Mouse (Mus musculus) G1E (cell line): ENCODE results near the gene Gm44596. TPM values are rescaled to one million over a fixed set of nuclear protein-coding genes. Genes with fewer than 3 reads are reported as not detected.

Experiments used
- ATAC-seq: 2 replicates; pipeline ENCODE4 v1.8.0; 2016; ENCODE audit warnings: mild to moderate bottlenecking; ENCODE audit not compliant: insufficient number of reproducible peaks, poor library complexity, low FRiP score, severe bottlenecking; ENCODE audit errors: extremely low read depth
- DNase-seq: peaks from one replicate; pipeline ENCODE4 v3.0.0; 2012; ENCODE audit warnings: low spot score
- H3K27me3 ChIP-seq: 2 replicates; pipeline ENCODE4 v1.6.1; 2012; ENCODE audit warnings: mild to moderate bottlenecking, low read length, inconsistent platforms; ENCODE audit not compliant: insufficient read depth
- H3K36me3 ChIP-seq: replicated peaks from 2 replicates; pipeline ENCODE3; 2012; ENCODE audit warnings: mild to moderate bottlenecking, inconsistent platforms
- H3K4me1 ChIP-seq: 2 replicates; pipeline ENCODE4 v1.6.1; 2012; ENCODE audit warnings: low read depth, low read length, inconsistent platforms, mixed read lengths; ENCODE audit not compliant: insufficient read depth
- H3K4me3 ChIP-seq: 2 replicates; pipeline ENCODE4 v1.5.1; 2012; ENCODE audit warnings: low read depth, mild to moderate bottlenecking, inconsistent platforms, low read length, moderate library complexity, mixed read lengths
- H3K9me3 ChIP-seq: replicated peaks from 2 replicates; pipeline ENCODE4 v1.6.1; 2012; ENCODE audit warnings: inconsistent platforms
- CTCF ChIP-seq: IDR thresholded peaks from 2 replicates; pipeline ENCODE4 v1.5.1; 2012; ENCODE audit warnings: low read depth, low read length, inconsistent platforms, mixed read lengths
- GATA1 ChIP-seq: IDR thresholded peaks from 2 replicates; pipeline ENCODE4 v1.6.1; 2012; ENCODE audit warnings: borderline replicate concordance, low read length, inconsistent platforms, mixed read lengths
- GATA2 ChIP-seq: IDR thresholded peaks from 2 replicates; pipeline ENCODE4 v1.6.1; 2012; ENCODE audit warnings: low read depth, low read length, inconsistent platforms, borderline replicate concordance
- POLR2AphosphoS5 ChIP-seq: IDR thresholded peaks from 2 replicates; pipeline ENCODE4 v1.6.1; 2012; ENCODE audit warnings: low read depth, low read length, inconsistent platforms; ENCODE audit not compliant: insufficient replicate concordance
- TAL1 ChIP-seq: conservative IDR thresholded peaks from 2 replicates; pipeline ENCODE4 v1.6.1; 2012; ENCODE audit warnings: low read depth, low read length, inconsistent platforms, mixed read lengths
- polyA plus RNA-seq: library from polyadenylated mRNA; stranded (reverse); fragments of >175 nt; gene quantifications from 2 replicates; pipeline ENCODE4 v1.2.3, GENCODE M21; 2012
- total RNA-seq, 2 experiments: library from RNA; stranded (forward) in 1 of 2; stranded (reverse) in 1 of 2; fragments of 200-1000 nt in 1 of 2; fragments of >200 nt in 1 of 2; fragmentation: Nextera tagmentation in 1 of 2; gene quantifications; 2 replicates each; pipeline ENCODE4 v1.2.3; 2014 to 2017

Gm44596 gene
- total RNA-seq (2014; fragmentation: Nextera tagmentation) (not detected in 2 replicates), total RNA-seq (2017) (not detected in 2 replicates), polyA plus RNA-seq (not detected in 2 replicates)

DNA sequence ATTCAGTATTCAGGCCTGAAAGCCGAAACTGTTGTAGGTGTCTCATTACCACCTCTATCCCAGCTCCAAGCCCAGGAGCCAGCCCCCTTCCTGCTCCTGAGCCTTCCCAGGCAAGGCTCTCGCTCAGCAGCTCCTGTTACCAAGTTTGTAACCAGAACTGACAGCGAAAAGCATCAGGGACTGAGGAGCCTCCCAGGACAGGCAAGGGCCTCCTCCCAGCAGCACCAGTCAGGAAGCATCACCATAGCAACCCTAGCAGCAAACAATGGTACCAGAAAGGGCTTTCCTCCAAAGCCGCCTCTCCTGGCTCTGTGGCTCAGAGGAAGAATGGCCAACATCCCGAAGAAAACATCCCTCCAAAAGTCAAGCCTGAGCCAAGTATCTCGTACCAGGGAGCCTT is at the start of gene Gm44596, which contains the start of gene Tex52:
Gm44596 (plus strand) TSS at position 312 of the 400 bp plus-strand sequence.
Tex52 (plus strand) TSS at position 265 of the 400 bp plus-strand sequence.
- Histone ChIP-seq H3K4me3 (no peak within 1 kb of the TSS), H3K36me3 (peaks cover 64% of the 10 kb centered on the region), H3K9me3 (no peaks in the 10 kb centered on the region), H3K27me3 (peaks cover 6% of the 10 kb centered on the region; the same call in 1 of the 2 replicates), H3K4me1 (no peaks in the 10 kb centered on the region; the same call in 1 of the 2 replicates)
- TF ChIP-seq CTCF (no peak), GATA1 (no peak), TAL1 (no peak), POLR2AphosphoS5 (no peak), GATA2 (no peak)
- no peak for DNase-seq
- no peak for ATAC-seq

DNA sequence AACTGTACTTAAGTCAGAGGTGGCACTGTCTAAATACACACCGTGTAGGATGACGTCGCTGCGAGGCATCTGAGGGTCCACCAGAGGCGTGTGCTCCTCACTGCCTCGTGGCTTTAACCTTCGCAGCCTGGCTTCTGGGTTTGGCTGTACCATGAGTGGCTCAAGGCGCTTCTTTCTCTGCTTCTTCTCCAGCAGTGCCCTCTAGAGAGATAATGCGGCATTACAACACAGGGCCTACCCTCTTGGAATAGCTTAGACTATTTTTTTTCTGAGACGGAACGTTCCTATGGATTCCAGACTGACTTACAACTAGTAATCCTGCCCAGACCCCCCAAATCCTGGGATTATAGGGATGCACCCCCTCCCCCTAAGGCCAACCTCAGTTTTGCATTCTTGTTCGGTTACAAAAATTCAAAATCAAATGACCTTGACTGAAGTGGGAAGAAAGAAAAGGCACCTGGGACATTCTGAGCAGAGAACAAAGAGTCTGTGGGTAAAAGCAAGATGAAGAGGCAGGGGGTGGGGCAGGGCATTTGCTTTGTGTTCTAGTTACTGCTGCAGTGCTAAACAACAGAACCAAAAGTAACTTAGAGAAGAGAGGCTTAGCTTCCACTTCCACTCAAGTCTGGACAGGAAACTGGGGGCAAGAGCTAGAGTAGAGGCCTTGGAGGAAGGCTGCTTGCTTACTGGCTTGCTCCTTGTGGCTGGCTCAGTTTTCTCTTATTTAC is 40.7 kb upstream of the Gm44596 start:
- peaks cover 4% of the 10 kb centered on the region for H3K4me1 ChIP-seq
- peaks cover 56% of the 10 kb centered on the region for H3K36me3 ChIP-seq
- ATAC-seq (peak; percentile 74), DNase-seq (peak; percentile 30)
- no peak overlapping the region for H3K4me3 ChIP-seq
- TF ChIP-seq CTCF (peak; percentile 47; the same call in 1 of the 2 replicates), POLR2AphosphoS5 (no peak), TAL1 (no peak), GATA2 (no peak)
- H3K9me3 ChIP-seq = no peaks in the 10 kb centered on the region
- no peaks in the 10 kb centered on the region for H3K27me3 ChIP-seq

DNA sequence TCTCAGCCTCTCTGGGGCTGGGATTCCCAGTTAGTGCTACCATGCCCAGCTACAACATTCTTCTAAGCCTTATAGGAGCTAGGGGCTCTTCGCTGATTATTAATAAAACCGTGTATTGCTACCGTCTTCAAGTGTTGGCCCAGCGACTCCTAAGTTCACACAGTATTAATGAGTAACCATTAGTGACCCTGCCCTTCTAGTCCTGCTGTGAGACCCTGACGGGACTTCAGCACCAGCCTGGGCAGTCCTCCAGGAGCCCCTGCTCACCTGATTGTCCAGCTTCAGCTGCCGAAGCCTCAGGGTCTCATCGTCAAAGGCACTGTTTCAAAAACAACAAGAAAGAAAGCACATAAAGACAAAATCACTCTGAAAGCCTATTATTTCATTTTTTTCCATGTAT is 37.8 kb upstream of the Gm44596 start:
- Histone ChIP-seq H3K4me3 (no peak overlapping the region), H3K4me1 (peaks cover 8% of the 10 kb centered on the region), H3K9me3 (no peaks in the 10 kb centered on the region), H3K36me3 (peaks cover 59% of the 10 kb centered on the region), H3K27me3 (no peaks in the 10 kb centered on the region)
- no peak for TF ChIP-seq GATA1
- no peak for DNase-seq
- ATAC-seq = no peak

DNA sequence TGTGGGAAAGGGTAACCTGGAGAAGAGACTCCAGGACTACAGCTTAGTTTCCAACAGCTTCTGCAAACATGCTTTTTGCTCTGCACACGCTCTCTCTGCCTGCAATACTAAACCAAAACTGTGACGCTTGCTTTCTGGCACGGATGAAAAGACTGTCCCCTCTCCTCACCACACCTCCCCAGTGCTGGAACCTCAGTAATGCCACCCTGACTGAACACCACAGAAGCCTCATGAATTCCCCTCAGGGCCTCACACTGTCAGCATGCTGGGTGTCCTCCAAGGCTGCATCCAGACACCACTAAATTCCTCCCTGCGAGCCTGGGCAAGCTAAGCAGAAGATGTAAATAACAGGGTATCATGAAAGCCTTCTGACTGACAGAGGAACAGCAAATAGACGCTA is 36.4 kb upstream of the Gm44596 start:
- ATAC-seq (no peak), DNase-seq (no peak)
- H3K27me3 ChIP-seq = no peaks in the 10 kb centered on the region
- TF ChIP-seq GATA2 (no peak), TAL1 (no peak), CTCF (no peak), GATA1 (no peak), POLR2AphosphoS5 (no peak)
- H3K4me3 ChIP-seq = no peak overlapping the region
- H3K36me3 ChIP-seq = peaks cover 55% of the 10 kb centered on the region
- H3K9me3 ChIP-seq = no peaks in the 10 kb centered on the region
- H3K4me1 ChIP-seq = peaks cover 8% of the 10 kb centered on the region

DNA sequence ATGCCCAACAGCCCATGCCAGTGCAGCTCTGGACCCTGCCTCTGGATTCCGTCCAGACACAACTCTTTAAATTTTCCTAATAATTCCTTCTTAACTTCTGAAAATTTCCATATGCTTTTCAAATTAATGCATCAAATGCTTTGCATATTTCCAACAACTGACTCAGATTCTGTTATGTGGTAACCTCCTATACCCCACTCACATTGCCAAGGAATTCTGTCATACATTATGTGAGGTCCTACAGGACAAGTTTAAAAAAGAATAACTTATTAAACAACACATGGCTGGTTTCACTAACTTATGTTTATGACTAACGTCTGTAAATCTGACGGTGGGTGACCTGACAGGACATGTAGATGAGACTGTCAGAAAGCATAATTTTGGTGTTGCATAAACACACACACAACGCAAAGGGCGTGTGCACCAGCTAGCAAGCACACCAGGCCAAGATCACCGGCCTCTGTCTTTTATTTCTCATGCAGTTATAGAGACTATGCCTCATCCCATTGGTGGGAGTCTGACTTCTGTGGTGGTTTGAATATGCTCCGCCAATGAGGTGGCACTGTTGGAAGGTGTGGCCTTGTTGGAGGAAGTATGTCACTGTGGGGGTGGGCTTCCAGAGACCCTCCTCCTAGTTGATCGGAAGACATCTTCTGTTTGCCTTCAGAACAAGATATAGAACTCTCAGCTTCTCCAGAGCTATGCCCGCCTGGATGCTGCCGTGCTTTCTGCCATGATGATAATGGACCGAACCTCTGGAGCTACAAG is 33.2 kb upstream of the Gm44596 start:
- H3K36me3 ChIP-seq = peaks cover 33% of the 10 kb centered on the region
- no peaks in the 10 kb centered on the region for H3K27me3 ChIP-seq
- ATAC-seq = no peak
- DNase-seq = no peak
- H3K4me1 ChIP-seq = peaks cover 5% of the 10 kb centered on the region
- no peaks in the 10 kb centered on the region for H3K9me3 ChIP-seq
- TF ChIP-seq POLR2AphosphoS5 = no peak
- no peak for TF ChIP-seq GATA1
- no peak for TF ChIP-seq CTCF
- no peak for TF ChIP-seq TAL1
- TF ChIP-seq GATA2 = no peak
- no peak overlapping the region for H3K4me3 ChIP-seq

DNA sequence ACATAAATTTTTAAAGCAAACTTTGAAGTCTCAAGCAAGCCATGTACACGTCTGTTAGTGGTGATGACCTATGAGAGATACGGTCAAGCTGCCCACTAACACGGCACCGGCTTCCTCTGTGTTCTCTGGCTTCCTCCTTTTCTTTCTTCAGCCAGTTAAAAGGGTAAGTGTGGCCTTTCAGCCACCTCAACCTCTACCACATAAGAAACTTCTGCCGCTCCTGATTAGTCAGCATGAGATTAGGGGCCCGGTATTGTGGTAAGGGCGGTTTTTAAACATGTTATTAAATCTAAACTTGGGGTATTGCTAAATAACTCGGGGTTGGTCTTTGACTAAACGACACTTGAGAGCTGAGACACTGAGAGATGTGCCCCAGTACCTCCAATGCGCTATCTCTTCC is 29.7 kb upstream of the Gm44596 start:
- ATAC-seq (no peak), DNase-seq (no peak)
- TF ChIP-seq GATA2 (no peak), TAL1 (no peak), CTCF (no peak), GATA1 (no peak)
- peaks cover 53% of the 10 kb centered on the region for H3K36me3 ChIP-seq
- no peak overlapping the region for H3K4me3 ChIP-seq
- H3K9me3 ChIP-seq = no peaks in the 10 kb centered on the region
- no peaks in the 10 kb centered on the region for H3K27me3 ChIP-seq
- no peaks in the 10 kb centered on the region for H3K4me1 ChIP-seq
